Mouse (Mus musculus) lung, embryonic 15.5 days (tissue): Measurements from ENCODE around the gene Fastkd1. TPM values are rescaled to one million over a fixed set of nuclear protein-coding genes. Genes with fewer than 3 reads are reported as not detected.
A peak's percentile ranks its signal among the peaks of the same experiment; 100 is the strongest.
"Not testable (repeated sequence)": the region's sequence is repeated elsewhere in the genome, so short reads cannot be mapped to it uniquely, and the experiment has no call there.

Experiments
- ATAC-seq: fragments of 200-750 bp; cut with Nextera tagmentation; 2 replicates; pipeline ENCODE4 v1.8.0; 2017; ENCODE audit warnings: moderate number of reproducible peaks, borderline replicate concordance; ENCODE audit not compliant: low FRiP score, low TSS enrichment; ENCODE audit errors: extremely low read depth
- H3K27ac ChIP-seq: fragments of 300-500 bp; sonication (generic); 2 replicates; pipeline ENCODE4 v1.5.1; 2015; ENCODE audit warnings: moderate library complexity, mild to moderate bottlenecking, inconsistent platforms
- H3K27me3 ChIP-seq: fragments of 300-500 bp; sonication (generic); 2 replicates; pipeline ENCODE4 v1.6.1; 2015; ENCODE audit warnings: inconsistent platforms
- H3K36me3 ChIP-seq: fragments of 300-500 bp; sonication (generic); 2 replicates; pipeline ENCODE4 v1.6.1; 2015; ENCODE audit warnings: inconsistent platforms
- H3K4me1 ChIP-seq: fragments of 300-500 bp; sonication (generic); 2 replicates; pipeline ENCODE4 v1.6.1; 2015; ENCODE audit warnings: inconsistent platforms
- H3K4me2 ChIP-seq: fragments of 300-500 bp; sonication (generic); 2 replicates; pipeline ENCODE4 v1.6.1; 2015; ENCODE audit warnings: inconsistent platforms, mild to moderate bottlenecking, moderate library complexity
- H3K4me3 ChIP-seq: fragments of 300-500 bp; sonication (generic); 2 replicates; pipeline ENCODE4 v1.5.1; 2015; ENCODE audit warnings: mild to moderate bottlenecking, inconsistent platforms
- H3K9ac ChIP-seq: fragments of 300-500 bp; sonication (generic); 2 replicates; pipeline ENCODE4 v1.6.1; 2015; ENCODE audit warnings: inconsistent platforms
- H3K9me3 ChIP-seq: fragments of 300-500 bp; sonication (generic); 2 replicates; pipeline ENCODE4 v1.6.1; 2016; ENCODE audit warnings: inconsistent platforms
- WGBS: fragments of 180-500 bp; shearing (Covaris S2); methylation state at CpG from one replicate; pipeline ENCODE4 v1.1.7; 2015; 5-methylcytosine and 5-hydroxymethylcytosine counted together
- polyA plus RNA-seq: library from polyadenylated mRNA; unstranded; fragments of >200 nt; fragmentation: Nextera tagmentation; extraction: Ambion mirVana; gene quantifications from 2 replicates; pipeline ENCODE4 v1.2.1, GENCODE M21; 2015

The Fastkd1 gene
- polyA plus RNA-seq, 1 experiment from 2014 or later = 9.1 TPM

- Histone ChIP-seq H3K27me3 (no peaks in the 10 kb centered on the region), H3K27ac (no peak overlapping the region), H3K9ac (no peak overlapping the region), H3K4me1 (no peaks in the 10 kb centered on the region), H3K4me2 (no peak overlapping the region), H3K36me3 (peaks cover 3% of the 10 kb centered on the region; the same call in 1 of the 2 replicates), H3K4me3 (no peak overlapping the region), H3K9me3 (no peaks in the 10 kb centered on the region)
- 68% methylated on average over 6 of the region's 6 CpGs for WGBS
- ATAC-seq = no peak
Observed at GRCm38 (mm10) chr2:69668414-69668813, 44.9 kb downstream of the Fastkd1 start.

- no peak for ATAC-seq
- H3K9ac ChIP-seq = no peak overlapping the region
- no peaks in the 10 kb centered on the region for H3K9me3 ChIP-seq
- no peak overlapping the region for H3K27ac ChIP-seq
- H3K4me2 ChIP-seq = no peak overlapping the region
- no peaks in the 10 kb centered on the region for H3K4me1 ChIP-seq
- 84% methylated on average over 4 of the region's 4 CpGs for WGBS
- H3K27me3 ChIP-seq = no peaks in the 10 kb centered on the region
- H3K36me3 ChIP-seq = peaks cover 3% of the 10 kb centered on the region; the same call in 1 of the 2 replicates
- no peak overlapping the region for H3K4me3 ChIP-seq
Observed at GRCm38 (mm10) chr2:69667656-69668055, 45.7 kb downstream of the Fastkd1 start.

- Histone ChIP-seq H3K4me1 (no peaks in the 10 kb centered on the region), H3K4me3 (no peak overlapping the region), H3K36me3 (peaks cover 3% of the 10 kb centered on the region; the same call in 1 of the 2 replicates), H3K27ac (no peak overlapping the region), H3K27me3 (no peaks in the 10 kb centered on the region), H3K4me2 (no peak overlapping the region), H3K9ac (no peak overlapping the region), H3K9me3 (no peaks in the 10 kb centered on the region)
- WGBS = 63% methylated on average over 13 of the region's 13 CpGs
- no peak for ATAC-seq
Observed at GRCm38 (mm10) chr2:69663827-69664476, 49.4 kb downstream of the Fastkd1 start.

GRCm38 (mm10) chr2:69659326-69659725, 54.0 kb downstream of the Fastkd1 start:
- Histone ChIP-seq H3K4me2 (no peak overlapping the region), H3K4me1 (no peaks in the 10 kb centered on the region), H3K4me3 (no peak overlapping the region), H3K27me3 (no peaks in the 10 kb centered on the region), H3K9me3 (no peaks in the 10 kb centered on the region), H3K9ac (no peak overlapping the region), H3K27ac (no peak overlapping the region), H3K36me3 (peaks cover 3% of the 10 kb centered on the region; the same call in 1 of the 2 replicates)
- 97% methylated on average over 4 of the region's 4 CpGs for WGBS
- no peak for ATAC-seq

- H3K27me3 ChIP-seq = no peaks in the 10 kb centered on the region
- H3K9me3 ChIP-seq = no peaks in the 10 kb centered on the region
- peaks cover 8% of the 10 kb centered on the region; the same call in 1 of the 2 replicates for H3K4me1 ChIP-seq
- ATAC-seq = no peak
- H3K4me2 ChIP-seq = no peak overlapping the region
- no peak overlapping the region for H3K9ac ChIP-seq
- H3K27ac ChIP-seq = no peak overlapping the region
- peaks cover 6% of the 10 kb centered on the region; the same call in 1 of the 2 replicates for H3K36me3 ChIP-seq
- no peak overlapping the region for H3K4me3 ChIP-seq
- 80% methylated on average over 5 of the region's 5 CpGs for WGBS
Observed at GRCm38 (mm10) chr2:69649716-69650115, 63.6 kb downstream of the Fastkd1 start.

GRCm38 (mm10) chr2:69646726-69647490, 66.4 kb downstream of the Fastkd1 start, which contains the start of gene Bbs5:
Bbs5 (plus strand) TSS chr2:69647171.
- peak within 1 kb of the TSS; percentile 46 for H3K9ac ChIP-seq
- H3K27ac ChIP-seq = no peak within 1 kb of the TSS
- no peaks in the 10 kb centered on the region for H3K36me3 ChIP-seq
- peak; percentile 89 for ATAC-seq
- peak within 1 kb of the TSS; percentile 58 for H3K4me3 ChIP-seq
- peak within 1 kb of the TSS; percentile 57 for H3K4me2 ChIP-seq
- H3K27me3 ChIP-seq = no peaks in the 10 kb centered on the region
- 2% methylated on average over 43 of the region's 43 CpGs for WGBS
- peaks cover 8% of the 10 kb centered on the region; the same call in 1 of the 2 replicates for H3K4me1 ChIP-seq
- H3K9me3 ChIP-seq = no peaks in the 10 kb centered on the region

- no peak overlapping the region for H3K4me3 ChIP-seq
- no peak overlapping the region for H3K4me2 ChIP-seq
- H3K27me3 ChIP-seq = no peaks in the 10 kb centered on the region
- H3K9me3 ChIP-seq = no peaks in the 10 kb centered on the region
- no peak for ATAC-seq
- H3K4me1 ChIP-seq = peaks cover 8% of the 10 kb centered on the region; the same call in 1 of the 2 replicates
- no peaks in the 10 kb centered on the region for H3K36me3 ChIP-seq
- no peak overlapping the region for H3K9ac ChIP-seq
- no peak overlapping the region for H3K27ac ChIP-seq
- 84% methylated on average over 11 of the region's 11 CpGs for WGBS
Observed at GRCm38 (mm10) chr2:69644968-69645617, 68.2 kb downstream of the Fastkd1 start.

GRCm38 (mm10) chr2:69640100-69640499, 73.2 kb downstream of the Fastkd1 start:
- H3K9ac ChIP-seq = no peak overlapping the region
- no peak overlapping the region for H3K27ac ChIP-seq
- ATAC-seq = no peak
- H3K4me1 ChIP-seq = peaks cover 3% of the 10 kb centered on the region; the same call in 1 of the 2 replicates
- no peaks in the 10 kb centered on the region for H3K36me3 ChIP-seq
- H3K4me3 ChIP-seq = no peak overlapping the region
- H3K4me2 ChIP-seq = no peak overlapping the region
- WGBS = 57% methylated on average over 10 of the region's 10 CpGs
- no peaks in the 10 kb centered on the region for H3K27me3 ChIP-seq
- H3K9me3 ChIP-seq = no peaks in the 10 kb centered on the region

GRCm38 (mm10) chr2:69637989-69638388, 75.3 kb downstream of the Fastkd1 start:
- H3K27ac ChIP-seq, H3K36me3 ChIP-seq, H3K27me3 ChIP-seq, H3K4me3 ChIP-seq, H3K4me2 ChIP-seq, ATAC-seq, H3K9me3 ChIP-seq, H3K9ac ChIP-seq, H3K4me1 ChIP-seq: not testable (repeated sequence)
- WGBS = 69% methylated on average over 7 of the region's 7 CpGs
